Comparison of ENCODE assay signal across 8 mouse cellular contexts in genomic region chr16:92695981-92696380, GRCm38 (mm10).
DNase-seq lines count a peak whose midpoint lies in the region; ATAC-seq and TF ChIP-seq lines count a peak whose summit lies in the region.

No protein-coding gene starts in this region.

- no peak for TF ChIP-seq CTCF in cerebellum, adult 2 months (IDR thresholded peaks at IDR 0.05; ENCODE audit: borderline replicate concordance, insufficient read depth, low read depth, low read length)

- TF ChIP-seq POLR2A in cerebellum, adult 2 months (IDR thresholded peaks at IDR 0.05; ENCODE audit: borderline replicate concordance, insufficient read depth, low read length) = no peak

- H3K9me3 ChIP-seq in heart, embryonic 10.5 days = no peaks in the 10 kb centered on the region
- no peaks in the 10 kb centered on the region for H3K9me3 ChIP-seq in midbrain, embryonic 12.5 days
- no peaks in the 10 kb centered on the region for H3K9me3 ChIP-seq in midbrain, embryonic 15.5 days
- no peaks in the 10 kb centered on the region for H3K9me3 ChIP-seq in limb, embryonic 11.5 days (ENCODE audit: control insufficient read depth, low read length)
- no peaks in the 10 kb centered on the region for H3K9me3 ChIP-seq in stomach, embryonic 16.5 days (replicated peaks; ENCODE audit: control insufficient read depth, low read length)

- H3K9ac ChIP-seq in midbrain, embryonic 12.5 days (replicated peaks) = no peak overlapping the region
- no peak overlapping the region for H3K9ac ChIP-seq in midbrain, embryonic 15.5 days
- H3K9ac ChIP-seq in limb, embryonic 11.5 days (ENCODE audit: low read length) = no peak overlapping the region
- peak overlapping the region; percentile 78 for H3K9ac ChIP-seq in stomach, embryonic 16.5 days (ENCODE audit: low read length)

- no peak overlapping the region for H3K4me2 ChIP-seq in midbrain, embryonic 12.5 days (replicated peaks)
- no peak overlapping the region for H3K4me2 ChIP-seq in midbrain, embryonic 15.5 days
- peak overlapping the region; percentile 100 for H3K4me2 ChIP-seq in limb, embryonic 11.5 days (ENCODE audit: low read depth, severe bottlenecking)
- H3K4me2 ChIP-seq in stomach, embryonic 16.5 days (ENCODE audit: low read depth, low read length) = peak overlapping the region; percentile 99

- H3K27ac ChIP-seq in heart, embryonic 10.5 days = peak overlapping the region; percentile 42; the same call in 1 of the 2 replicates
- H3K27ac ChIP-seq in midbrain, embryonic 12.5 days (replicated peaks) = no peak overlapping the region
- H3K27ac ChIP-seq in midbrain, embryonic 15.5 days = no peak overlapping the region
- H3K27ac ChIP-seq in limb, embryonic 11.5 days (replicated peaks; ENCODE audit: low read depth, low read length) = no peak overlapping the region
- 0 out of 2 replicates have a peak overlapping the region, but pooled peaks have one; percentile 4 for H3K27ac ChIP-seq in stomach, embryonic 16.5 days (ENCODE audit: low read length)
- H3K27ac ChIP-seq in cerebellum, adult 2 months (ENCODE audit: insufficient read depth, low read length) = no peak overlapping the region

- no peak for ATAC-seq in midbrain, embryonic 12.5 days (ENCODE audit: low FRiP score, low read depth)
- no peak for ATAC-seq in midbrain, embryonic 15.5 days (replicated peaks)
- no peak for ATAC-seq in limb, embryonic 11.5 days (ENCODE audit: insufficient number of reproducible peaks, low FRiP score, low TSS enrichment, low read depth)
- ATAC-seq in stomach, embryonic 16.5 days (ENCODE audit: insufficient read depth, low FRiP score) = no peak

- intact Hi-C loops in heart, postnatal 36 days (cut with DNase I) = loop anchor here (5.0 to 10.0 kb wide), 3 partner anchors 256 to 849 kb away; no protein-coding TSS in a partner anchor

- peak overlapping the region; percentile 57 for H3K4me3 ChIP-seq in heart, embryonic 10.5 days
- H3K4me3 ChIP-seq in midbrain, embryonic 12.5 days = peak overlapping the region; percentile 30; the same call in 1 of the 2 replicates
- H3K4me3 ChIP-seq in midbrain, embryonic 15.5 days = no peak overlapping the region
- H3K4me3 ChIP-seq in limb, embryonic 11.5 days (ENCODE audit: low read depth, low read length) = peak overlapping the region; percentile 43
- H3K4me3 ChIP-seq in stomach, embryonic 16.5 days (replicated peaks; ENCODE audit: low read length) = peak overlapping the region; percentile 56
- H3K4me3 ChIP-seq in cerebellum, adult 2 months (replicated peaks; ENCODE audit: insufficient read depth, low read depth, low read length) = no peak overlapping the region

- H3K4me1 ChIP-seq in heart, embryonic 10.5 days = peaks cover 36% of the 10 kb centered on the region
- H3K4me1 ChIP-seq in midbrain, embryonic 12.5 days = peaks cover 31% of the 10 kb centered on the region
- peaks cover 41% of the 10 kb centered on the region for H3K4me1 ChIP-seq in midbrain, embryonic 15.5 days
- peaks cover 13% of the 10 kb centered on the region for H3K4me1 ChIP-seq in limb, embryonic 11.5 days (ENCODE audit: control insufficient read depth, insufficient read depth, low read length)
- H3K4me1 ChIP-seq in stomach, embryonic 16.5 days (ENCODE audit: control insufficient read depth, insufficient read depth, low read length) = peaks cover 14% of the 10 kb centered on the region
- no peaks in the 10 kb centered on the region; the same call in 1 of the 2 replicates for H3K4me1 ChIP-seq in cerebellum, adult 2 months (ENCODE audit: control insufficient read depth, insufficient read depth, low read length)

- H3K36me3 ChIP-seq in heart, embryonic 10.5 days = no peaks in the 10 kb centered on the region
- H3K36me3 ChIP-seq in midbrain, embryonic 12.5 days = no peaks in the 10 kb centered on the region
- H3K36me3 ChIP-seq in midbrain, embryonic 15.5 days (replicated peaks) = no peaks in the 10 kb centered on the region
- no peaks in the 10 kb centered on the region for H3K36me3 ChIP-seq in limb, embryonic 11.5 days (ENCODE audit: control insufficient read depth, insufficient read depth, low read length)
- no peaks in the 10 kb centered on the region for H3K36me3 ChIP-seq in stomach, embryonic 16.5 days (ENCODE audit: control insufficient read depth, insufficient read depth, low read length)

- WGBS in heart, embryonic 10.5 days = 8% methylated on average over 12 of the region's 12 CpGs
- WGBS in midbrain, embryonic 12.5 days = 9% methylated on average over 12 of the region's 12 CpGs
- WGBS in midbrain, embryonic 15.5 days = 9% methylated on average over 12 of the region's 12 CpGs
- WGBS in limb, embryonic 11.5 days = 8% methylated on average over 12 of the region's 12 CpGs
- WGBS in stomach, embryonic 16.5 days = 6% methylated on average over 12 of the region's 12 CpGs
- 15% methylated on average over 12 of the region's 12 CpGs for WGBS in cerebellum, adult 2 months

- H3K27me3 ChIP-seq in heart, embryonic 10.5 days (ENCODE audit: insufficient read depth, poor library complexity, severe bottlenecking) = peaks cover 72% of the 10 kb centered on the region
- peaks cover 90% of the 10 kb centered on the region for H3K27me3 ChIP-seq in midbrain, embryonic 12.5 days
- H3K27me3 ChIP-seq in midbrain, embryonic 15.5 days (replicated peaks) = peaks cover 78% of the 10 kb centered on the region
- H3K27me3 ChIP-seq in limb, embryonic 11.5 days (ENCODE audit: control insufficient read depth, insufficient read depth, low read length) = peaks cover 35% of the 10 kb centered on the region
- H3K27me3 ChIP-seq in stomach, embryonic 16.5 days (ENCODE audit: control insufficient read depth, insufficient read depth, low read length) = peaks cover 32% of the 10 kb centered on the region
- H3K27me3 ChIP-seq in cerebellum, adult 2 months (ENCODE audit: control insufficient read depth, insufficient read depth, low read length) = peaks cover 3% of the 10 kb centered on the region; the same call in 1 of the 2 replicates

- DNase-seq in heart, embryonic 10.5 days (ENCODE audit: low spot score) = no peak
- no peak for DNase-seq in heart, postnatal 36 days
- DNase-seq in limb, embryonic 11.5 days (ENCODE audit: low spot score) = no peak
- DNase-seq in cerebellum, adult 2 months = no peak
- no peak for DNase-seq in thymus, postnatal 36 days

Comparison
In these comparisons a context has a peak if more than half of its experiments do, and no peak if none do; other contexts are left out.
1. H3K4me3 ChIP-seq: peak in heart, embryonic 10.5 days (single experiment), midbrain, embryonic 12.5 days (single experiment), limb, embryonic 11.5 days (single experiment) and stomach, embryonic 16.5 days (single experiment); none in midbrain, embryonic 15.5 days (single experiment) and cerebellum, adult 2 months (single experiment).
2. H3K27ac ChIP-seq: peak in heart, embryonic 10.5 days (single experiment) and stomach, embryonic 16.5 days (single experiment); none in midbrain, embryonic 12.5 days (single experiment), midbrain, embryonic 15.5 days (single experiment), limb, embryonic 11.5 days (single experiment) and cerebellum, adult 2 months (single experiment).
3. H3K4me2 ChIP-seq: peak in limb, embryonic 11.5 days (single experiment) and stomach, embryonic 16.5 days (single experiment); none in midbrain, embryonic 12.5 days (single experiment) and midbrain, embryonic 15.5 days (single experiment).